Mouse (Mus musculus) intestine, postnatal 0 days (tissue): Measurements from ENCODE around the gene Jtb. TPM values are rescaled to one million over a fixed set of nuclear protein-coding genes. Genes with fewer than 3 reads are reported as not detected.

Source experiments
- ATAC-seq: fragments of 200-750 bp; cut with Nextera tagmentation; 2 replicates; pipeline ENCODE4 v1.8.0; 2017; ENCODE audit warnings: mild to moderate bottlenecking, moderate TSS enrichment, moderate library complexity
- H3K27ac ChIP-seq: fragments of 300-500 bp; sonication (generic); 2 replicates; pipeline ENCODE4 v1.5.1; 2014; ENCODE audit warnings: mild to moderate bottlenecking, low read depth, low read length, moderate library complexity
- H3K27me3 ChIP-seq: fragments of 300-500 bp; sonication (generic); replicated peaks from 2 replicates; pipeline ENCODE4 v1.6.1; 2014; ENCODE audit warnings: low read length, mixed read lengths; ENCODE audit not compliant: control insufficient read depth, insufficient read depth
- H3K36me3 ChIP-seq: fragments of 300-500 bp; sonication (generic); 2 replicates; pipeline ENCODE4 v1.6.1; 2014; ENCODE audit warnings: mild to moderate bottlenecking, moderate library complexity; ENCODE audit not compliant: control insufficient read depth, insufficient read depth
- H3K4me1 ChIP-seq: fragments of 300-500 bp; sonication (generic); replicated peaks from 2 replicates; pipeline ENCODE4 v1.6.1; 2014; ENCODE audit warnings: antibody characterized with exemption, low read length, mixed read lengths; ENCODE audit not compliant: control insufficient read depth, insufficient read depth
- H3K4me2 ChIP-seq: fragments of 300-500 bp; sonication (generic); replicated peaks from 2 replicates; pipeline ENCODE4 v1.6.1; 2014; ENCODE audit warnings: low read depth, mild to moderate bottlenecking, moderate library complexity
- H3K4me3 ChIP-seq: fragments of 300-500 bp; sonication (generic); 2 replicates; pipeline ENCODE4 v1.5.1; 2014; ENCODE audit warnings: low read depth, low read length
- H3K9ac ChIP-seq: fragments of 300-500 bp; sonication (generic); 2 replicates; pipeline ENCODE4 v1.6.1; 2014; ENCODE audit warnings: mild to moderate bottlenecking, low read depth, low read length
- H3K9me3 ChIP-seq: fragments of 300-500 bp; sonication (generic); 2 replicates; pipeline ENCODE4 v1.6.1; 2016; ENCODE audit warnings: mixed run types; ENCODE audit not compliant: control insufficient read depth
- CTCF ChIP-seq: sonication (generic); IDR thresholded peaks from 2 replicates; pipeline ENCODE4 v1.5.1; 2016; ENCODE audit warnings: low read depth, mild to moderate bottlenecking, control low read depth, antibody characterized with exemption, moderate library complexity
- WGBS: fragments of 180-500 bp; shearing (Covaris S2); extraction: QIAGEN DNeasy Blood & Tissue Kit; methylation state at CpG from one replicate; pipeline ENCODE4 v1.1.7; 2014; 5-methylcytosine and 5-hydroxymethylcytosine counted together
- polyA plus RNA-seq: library from polyadenylated mRNA; unstranded; fragments of >200 nt; fragmentation: Nextera tagmentation; extraction: Ambion mirVana; gene quantifications from 2 replicates; pipeline ENCODE4 v1.2.1, GENCODE M21; 2015

Gene Jtb
- polyA plus RNA-seq, 1 experiment from 2014 or later: 169 TPM

- 17% methylated on average over 5 of the region's 5 CpGs for WGBS
- Histone ChIP-seq H3K4me3 (peak overlapping the region; percentile 49), H3K27me3 (no peaks in the 10 kb centered on the region), H3K4me1 (no peaks in the 10 kb centered on the region), H3K9ac (peak overlapping the region; percentile 70), H3K4me2 (peak overlapping the region; percentile 75), H3K9me3 (no peaks in the 10 kb centered on the region), H3K36me3 (peaks cover 8% of the 10 kb centered on the region), H3K27ac (peak overlapping the region; percentile 54; the same call in 1 of the 2 replicates)
- no peak for TF ChIP-seq CTCF
- no peak for ATAC-seq
Observed at GRCm38 (mm10) chr3:90221123-90221522, 10.3 kb upstream of the Jtb start.

- Histone ChIP-seq H3K4me2 (no peak overlapping the region), H3K4me1 (no peaks in the 10 kb centered on the region)
- WGBS: 91% methylated on average over 4 of the region's 4 CpGs
Observed at GRCm38 (mm10) chr3:90222455-90222854, 8.9 kb upstream of the Jtb start.

GRCm38 (mm10) chr3:90222941-90223340 is 8.5 kb upstream of the Jtb start:
- 66% methylated on average over 3 of the region's 3 CpGs for WGBS
- no peaks in the 10 kb centered on the region for H3K27me3 ChIP-seq
- TF ChIP-seq CTCF: no peak
- no peak overlapping the region for H3K9ac ChIP-seq
- no peaks in the 10 kb centered on the region for H3K4me1 ChIP-seq
- no peak overlapping the region for H3K27ac ChIP-seq
- no peak overlapping the region for H3K4me3 ChIP-seq
- H3K9me3 ChIP-seq: no peaks in the 10 kb centered on the region
- no peak for ATAC-seq
- no peak overlapping the region for H3K4me2 ChIP-seq
- H3K36me3 ChIP-seq: peaks cover 8% of the 10 kb centered on the region

More at GRCm38 (mm10) chr3:90222455-90222854, 8.9 kb upstream of the Jtb start:
- peaks cover 8% of the 10 kb centered on the region for H3K36me3 ChIP-seq
- H3K27ac ChIP-seq: no peak overlapping the region
- no peaks in the 10 kb centered on the region for H3K9me3 ChIP-seq
- no peak for ATAC-seq
- H3K4me3 ChIP-seq: no peak overlapping the region
- no peak overlapping the region for H3K9ac ChIP-seq
- no peak for TF ChIP-seq CTCF
- H3K27me3 ChIP-seq: no peaks in the 10 kb centered on the region

- Histone ChIP-seq H3K4me1 (no peaks in the 10 kb centered on the region), H3K36me3 (peaks cover 8% of the 10 kb centered on the region), H3K27me3 (no peaks in the 10 kb centered on the region), H3K9me3 (no peaks in the 10 kb centered on the region), H3K27ac (no peak overlapping the region), H3K4me2 (no peak overlapping the region), H3K4me3 (no peak overlapping the region), H3K9ac (no peak overlapping the region)
- WGBS: 78% methylated on average over 10 of the region's 10 CpGs
- TF ChIP-seq CTCF: peak; percentile 38; the same call in 1 of the 2 replicates
- ATAC-seq: no peak
Observed at GRCm38 (mm10) chr3:90224331-90224730, 7.1 kb upstream of the Jtb start.

- no peak for TF ChIP-seq CTCF
- no peak for ATAC-seq
- peaks cover 16% of the 10 kb centered on the region for H3K36me3 ChIP-seq
- no peak overlapping the region for H3K27ac ChIP-seq
- H3K27me3 ChIP-seq: no peaks in the 10 kb centered on the region
- no peaks in the 10 kb centered on the region for H3K9me3 ChIP-seq
- peak overlapping the region; percentile 63 for H3K4me3 ChIP-seq
- peak overlapping the region; percentile 85 for H3K4me2 ChIP-seq
- WGBS: 15% methylated on average over 8 of the region's 8 CpGs
- no peak overlapping the region for H3K9ac ChIP-seq
- H3K4me1 ChIP-seq: no peaks in the 10 kb centered on the region
Observed at GRCm38 (mm10) chr3:90231075-90231474, 322 bp upstream of the Jtb start.

- no peak overlapping the region for H3K9ac ChIP-seq
- H3K4me3 ChIP-seq: no peak overlapping the region
- peak; percentile 63 for ATAC-seq
- no peak overlapping the region; the same call in 1 of the 2 replicates for H3K4me2 ChIP-seq
- 58% methylated on average over 2 of the region's 2 CpGs for WGBS
- H3K27ac ChIP-seq: no peak overlapping the region
- no peaks in the 10 kb centered on the region for H3K27me3 ChIP-seq
- H3K9me3 ChIP-seq: no peaks in the 10 kb centered on the region
- peaks cover 5% of the 10 kb centered on the region; the same call in 1 of the 2 replicates for H3K4me1 ChIP-seq
- no peak for TF ChIP-seq CTCF
- H3K36me3 ChIP-seq: peaks cover 3% of the 10 kb centered on the region; the same call in 1 of the 2 replicates
Observed at GRCm38 (mm10) chr3:90241251-90241650, 9.9 kb downstream of the Jtb start.
